Mouse (Mus musculus): ENCODE measurements around the gene Nup35. TPM values are rescaled to one million over a fixed set of nuclear protein-coding genes. Genes with fewer than 3 reads are reported as not detected.

The Nup35 gene
- 4.0 TPM for polyA plus RNA-seq (2015; fragmentation: Illumina TruSeq; extraction: RNeasy Lipid Tissue Mini Kit (QIAGEN cat#74804); ENCODE audit: insufficient read depth, low read depth, low replicate concordance)

GRCm38 (mm10) chr2:80616854-80617737, at the start of gene Nup35, which contains the start of gene Dusp19:
Gene Nup35 (plus strand): TSS chr2:80617236.
Gene Dusp19 (plus strand): TSS chr2:80617045.

GRCm38 (mm10) chr2:80581043-80581711, 35.9 kb upstream of the Nup35 start, which contains the start of gene Nckap1:
Gene Nckap1 (minus strand): TSS chr2:80581380.

Other genes starting within 250 kb of the Nup35 start
- gene Frzb, start 169.6 kb upstream of the Nup35 start, polyA plus RNA-seq (2015; fragmentation: Illumina TruSeq; extraction: RNeasy Lipid Tissue Mini Kit (QIAGEN cat#74804); ENCODE audit: insufficient read depth, low read depth, low replicate concordance) = 6.0 TPM
- 22.1 TPM for gene Nckap1, start 35.9 kb upstream of the Nup35 start, polyA plus RNA-seq (2015; fragmentation: Illumina TruSeq; extraction: RNeasy Lipid Tissue Mini Kit (QIAGEN cat#74804); ENCODE audit: insufficient read depth, low read depth, low replicate concordance)
- gene Dusp19, start 191 bp upstream of the Nup35 start, polyA plus RNA-seq (2015; fragmentation: Illumina TruSeq; extraction: RNeasy Lipid Tissue Mini Kit (QIAGEN cat#74804); ENCODE audit: insufficient read depth, low read depth, low replicate concordance) = 1.4 TPM